Mouse (Mus musculus): ENCODE measurements at regions not wholly inside any gene's neighbourhood (a gene's known extent, or its start where the extent isn't known, plus 50 kb on each side); places are given as distances from the start of the nearest gene placed in this dataset.

- DNase-seq (ENCODE audit: low spot score) = no peak
These were observed 98.8 kb downstream of the Efnb2 start for GRCm38 (mm10) chr8:8562268-8562667.

- DNase-seq (ENCODE audit: low spot score) = no peak
These were observed 103.0 kb downstream of the Efnb2 start for GRCm38 (mm10) chr8:8558050-8558449.

GRCm38 (mm10) chr8:8556152-8556551 is 104.9 kb downstream of the Efnb2 start:
- DNase-seq (ENCODE audit: low spot score) = no peak

- DNase-seq (ENCODE audit: low spot score) = no peak
These were observed 106.4 kb downstream of the Efnb2 start for GRCm38 (mm10) chr8:8554691-8555090.

- no peak for DNase-seq (ENCODE audit: low spot score)
These were observed 108.3 kb downstream of the Efnb2 start for GRCm38 (mm10) chr8:8552779-8553178.

- no peak for DNase-seq (ENCODE audit: low spot score)
These were observed 124.4 kb downstream of the Efnb2 start for GRCm38 (mm10) chr8:8536626-8537025.

GRCm38 (mm10) chr8:8534787-8535186 is 126.3 kb downstream of the Efnb2 start:
- no peak for DNase-seq (ENCODE audit: low spot score)

- no peak for DNase-seq (ENCODE audit: low spot score)
These were observed 128.1 kb downstream of the Efnb2 start for GRCm38 (mm10) chr8:8532907-8533306.

GRCm38 (mm10) chr8:8530540-8530939 is 130.5 kb downstream of the Efnb2 start:
- no peak for DNase-seq (ENCODE audit: low spot score)

- no peak for DNase-seq (ENCODE audit: low spot score)
These were observed 139.5 kb downstream of the Efnb2 start for GRCm38 (mm10) chr8:8521532-8521931.

- peak; percentile 27 for DNase-seq (ENCODE audit: low spot score)
These were observed 141.3 kb downstream of the Efnb2 start for GRCm38 (mm10) chr8:8519772-8520191.

- no peak for DNase-seq (ENCODE audit: low spot score)
These were observed 143.4 kb downstream of the Efnb2 start for GRCm38 (mm10) chr8:8517599-8517998.

GRCm38 (mm10) chr8:8516272-8516671 is 144.8 kb downstream of the Efnb2 start:
- no peak for DNase-seq (ENCODE audit: low spot score)

GRCm38 (mm10) chr8:8499921-8500320 is 161.1 kb downstream of the Efnb2 start:
- DNase-seq (ENCODE audit: low spot score) = no peak

GRCm38 (mm10) chr8:8498753-8499152 is 162.3 kb downstream of the Efnb2 start:
- no peak for DNase-seq (ENCODE audit: low spot score)

- no peak for DNase-seq (ENCODE audit: low spot score)
These were observed 165.6 kb downstream of the Efnb2 start for GRCm38 (mm10) chr8:8495472-8495871.

GRCm38 (mm10) chr8:8494281-8494680 is 166.8 kb downstream of the Efnb2 start:
- no peak for DNase-seq (ENCODE audit: low spot score)

- DNase-seq (ENCODE audit: low spot score) = no peak
These were observed 169.1 kb downstream of the Efnb2 start for GRCm38 (mm10) chr8:8491908-8492307.

- DNase-seq (ENCODE audit: low spot score) = no peak
These were observed 171.3 kb downstream of the Efnb2 start for GRCm38 (mm10) chr8:8489784-8490183.

GRCm38 (mm10) chr8:8488695-8489571 is 172.1 kb downstream of the Efnb2 start:
- DNase-seq (ENCODE audit: low spot score) = no peak

- DNase-seq (ENCODE audit: low spot score) = no peak
These were observed 172.8 kb downstream of the Efnb2 start for GRCm38 (mm10) chr8:8488191-8488694.

GRCm38 (mm10) chr8:8487706-8488105 is 173.3 kb downstream of the Efnb2 start:
- no peak for DNase-seq (ENCODE audit: low spot score)

GRCm38 (mm10) chr8:8486866-8487265 is 174.2 kb downstream of the Efnb2 start:
- DNase-seq (ENCODE audit: low spot score) = no peak

GRCm38 (mm10) chr8:8485252-8485651 is 175.8 kb downstream of the Efnb2 start:
- DNase-seq (ENCODE audit: low spot score) = no peak
